15 mouse cellular contexts compared by ENCODE assay signal in genomic region chr12:113205251-113205942, GRCm38 (mm10). TPM values are rescaled to one million over a fixed set of nuclear protein-coding genes. Genes with fewer than 3 reads are reported as not detected.
DNase-seq lines count a peak whose midpoint lies in the region; ATAC-seq and TF ChIP-seq lines count a peak whose summit lies in the region.
"Had no signal": no experiment of that assay in that cellular context is flagged by ENCODE, and none has a peak within 500 bp of the region (broad histone marks: within the 10 kb centered on the region; RNA-seq: fewer than 3 reads in every experiment).

No protein-coding gene starts in this region.

- no peaks in the 10 kb centered on the region for H3K36me3 ChIP-seq in heart, adult 2 months (ENCODE audit: control insufficient read depth, insufficient read depth, low read length)
- H3K36me3 ChIP-seq in midbrain, embryonic 11.5 days (ENCODE audit: control insufficient read depth, insufficient read depth, low read length) = no peaks in the 10 kb centered on the region
- no peaks in the 10 kb centered on the region for H3K36me3 ChIP-seq in midbrain, embryonic 13.5 days
- H3K36me3 ChIP-seq: embryonic facial prominence, embryonic 15.5 days; forebrain, embryonic 10.5 days; limb, embryonic 10.5 days; liver, embryonic 12.5 days; lung, embryonic 15.5 days had no signal

- no peak overlapping the region for H3K4me3 ChIP-seq in heart, adult 2 months
- no peak overlapping the region for H3K4me3 ChIP-seq in midbrain, embryonic 11.5 days (ENCODE audit: low read depth, low read length)
- H3K4me3 ChIP-seq in midbrain, embryonic 13.5 days (replicated peaks) = no peak overlapping the region
- H3K4me3 ChIP-seq: embryonic facial prominence, embryonic 15.5 days; forebrain, embryonic 10.5 days; limb, embryonic 10.5 days; liver, embryonic 12.5 days; lung, embryonic 15.5 days had no signal

- DNase-seq in heart, adult 2 months = peak in 1 of 2 experiments; percentile 10
- no peak for DNase-seq in heart, postnatal 4 days
- DNase-seq in midbrain, embryonic 11.5 days (ENCODE audit: low spot score, missing footprints) = peak; percentile 6
- DNase-seq in adipocyte (ENCODE audit: low spot score) = peak; percentile 27
- DNase-seq in T-cell, adult 2 months (ENCODE audit: low spot score) = no peak
- DNase-seq: cerebellum, adult 9-11 months; embryo, embryonic 11 days; right cerebral cortex, postnatal 14 days had no signal

- TF ChIP-seq EP300 in heart, adult 2 months (IDR thresholded peaks at IDR 0.05; ENCODE audit: insufficient read depth, low read depth, low read length) = no peak

- 65% methylated on average over 7 of the region's 7 CpGs for WGBS in heart, adult 2 months
- WGBS in midbrain, embryonic 11.5 days = 86% methylated on average over 7 of the region's 7 CpGs
- 90% methylated on average over 7 of the region's 7 CpGs for WGBS in midbrain, embryonic 13.5 days

- H3K4me2 ChIP-seq in midbrain, embryonic 11.5 days = no peak overlapping the region
- no peak overlapping the region for H3K4me2 ChIP-seq in midbrain, embryonic 13.5 days (replicated peaks)
- H3K4me2 ChIP-seq: embryonic facial prominence, embryonic 15.5 days; liver, embryonic 12.5 days; lung, embryonic 15.5 days had no signal

- TF ChIP-seq POLR2A in heart, adult 2 months (IDR thresholded peaks at IDR 0.05; ENCODE audit: insufficient read depth, low read depth, low read length) = no peak

- H3K9ac ChIP-seq in heart, adult 2 months (ENCODE audit: low read depth, low read length) = no peak overlapping the region
- no peak overlapping the region for H3K9ac ChIP-seq in midbrain, embryonic 11.5 days (ENCODE audit: low read length)
- H3K9ac ChIP-seq in midbrain, embryonic 13.5 days (replicated peaks) = no peak overlapping the region
- H3K9ac ChIP-seq: embryonic facial prominence, embryonic 15.5 days; liver, embryonic 12.5 days; lung, embryonic 15.5 days had no signal

- no peaks in the 10 kb centered on the region for H3K9me3 ChIP-seq in midbrain, embryonic 11.5 days (ENCODE audit: control insufficient read depth, low read length)
- no peaks in the 10 kb centered on the region for H3K9me3 ChIP-seq in midbrain, embryonic 13.5 days
- H3K9me3 ChIP-seq: limb, embryonic 10.5 days; liver, embryonic 12.5 days; lung, embryonic 15.5 days had no signal

- no peaks in the 10 kb centered on the region for H3K4me1 ChIP-seq in heart, adult 2 months (ENCODE audit: control insufficient read depth, insufficient read depth, low read length)
- no peaks in the 10 kb centered on the region for H3K4me1 ChIP-seq in midbrain, embryonic 11.5 days (ENCODE audit: control insufficient read depth, insufficient read depth, low read length)
- no peaks in the 10 kb centered on the region for H3K4me1 ChIP-seq in midbrain, embryonic 13.5 days (replicated peaks)
- H3K4me1 ChIP-seq: embryonic facial prominence, embryonic 15.5 days; forebrain, embryonic 10.5 days; limb, embryonic 10.5 days; liver, embryonic 12.5 days; lung, embryonic 15.5 days had no signal

- no peaks in the 10 kb centered on the region for H3K27me3 ChIP-seq in heart, adult 2 months (ENCODE audit: control insufficient read depth, insufficient read depth, low read length)
- H3K27me3 ChIP-seq in midbrain, embryonic 11.5 days (ENCODE audit: control insufficient read depth, insufficient read depth, low read length) = no peaks in the 10 kb centered on the region
- H3K27me3 ChIP-seq in midbrain, embryonic 13.5 days = no peaks in the 10 kb centered on the region
- H3K27me3 ChIP-seq: embryonic facial prominence, embryonic 15.5 days; liver, embryonic 12.5 days; lung, embryonic 15.5 days had no signal

- intact Hi-C loops in heart, adult 2 months (cut with DNase I) = no loop called here

- no peak for ATAC-seq in midbrain, embryonic 11.5 days (ENCODE audit: low FRiP score)
- ATAC-seq in midbrain, embryonic 13.5 days = no peak
- ATAC-seq in monocyte, adult 5-6 weeks (replicated peaks; ENCODE audit: insufficient number of reproducible peaks, low FRiP score, low TSS enrichment, poor library complexity, severe bottlenecking) = no peak
- ATAC-seq: liver, embryonic 12.5 days had no signal

- TF ChIP-seq CTCF in heart, adult 2 months (IDR thresholded peaks at IDR 0.05) = peak; percentile 42

- no peak overlapping the region for H3K27ac ChIP-seq in heart, adult 2 months
- H3K27ac ChIP-seq in midbrain, embryonic 11.5 days (ENCODE audit: low read depth, low read length) = no peak overlapping the region
- no peak overlapping the region for H3K27ac ChIP-seq in midbrain, embryonic 13.5 days
- H3K27ac ChIP-seq: embryonic facial prominence, embryonic 15.5 days; forebrain, embryonic 10.5 days; limb, embryonic 10.5 days; liver, embryonic 12.5 days; lung, embryonic 15.5 days had no signal

- no peaks in the 10 kb centered on the region for H3K79me2 ChIP-seq in heart, adult 2 months (replicated peaks; ENCODE audit: control insufficient read depth, insufficient read depth, low read length)

RNA-seq across cellular contexts. Expression of gene Tmem121, which starts 19.7 kb away (rescaled TPM):
- under 1 TPM in 1 of 2 experiments, not detected in 1; 0.18 TPM for total RNA-seq in heart, adult 2 months (2021)
- 0.41 TPM in 1 of 2 replicates, not detected in the other for polyA plus RNA-seq in heart, adult 2 months (2012; rRNA removed)
- total RNA-seq in heart, postnatal 4 days (2021) = 1 to 10 TPM; 1.4 to 1.5 TPM
- 11.5 and 13.1 TPM in 2 replicates for polyA plus RNA-seq in midbrain, embryonic 11.5 days (2014; fragmentation: Nextera tagmentation; extraction: Ambion mirVana)
- 24.7 and 30.2 TPM in 2 replicates for polyA plus RNA-seq in midbrain, embryonic 13.5 days (2015; fragmentation: Nextera tagmentation; extraction: Ambion mirVana)
- 0.19 TPM in 1 of 3 replicates, not detected in the others for total RNA-seq in monocyte, adult 5-6 weeks (2017)

RNA-seq across cellular contexts. Expression of gene Tedc1, which starts 49.2 kb away (rescaled TPM):
- under 1 TPM; 0.34 to 0.52 TPM for total RNA-seq in heart, adult 2 months (2021)
- polyA plus RNA-seq in heart, adult 2 months (2012; rRNA removed) = 0.45 and 0.67 TPM in 2 replicates
- total RNA-seq in heart, postnatal 4 days (2021) = 10 to 100 TPM in 1 of 2 experiments, 1 to 10 TPM in 1; 9.4 to 10.3 TPM
- 25.6 and 31.5 TPM in 2 replicates for polyA plus RNA-seq in midbrain, embryonic 11.5 days (2014; fragmentation: Nextera tagmentation; extraction: Ambion mirVana)
- 21.3 and 21.6 TPM in 2 replicates for polyA plus RNA-seq in midbrain, embryonic 13.5 days (2015; fragmentation: Nextera tagmentation; extraction: Ambion mirVana)
- total RNA-seq in monocyte, adult 5-6 weeks (2017) = 3.6 to 8.8 TPM (median 4.8 TPM) in 3 replicates

RNA-seq across cellular contexts. Expression of gene Crip1, which starts 59.3 kb away (rescaled TPM):
- 100 to 1,000 TPM; 194 to 200 TPM for total RNA-seq in heart, adult 2 months (2021)
- polyA plus RNA-seq in heart, adult 2 months (2012; rRNA removed) = 429 and 531 TPM in 2 replicates
- 100 to 1,000 TPM; 301 to 312 TPM for total RNA-seq in heart, postnatal 4 days (2021)
- polyA plus RNA-seq in midbrain, embryonic 11.5 days (2014; fragmentation: Nextera tagmentation; extraction: Ambion mirVana) = 87.1 and 95.7 TPM in 2 replicates
- polyA plus RNA-seq in midbrain, embryonic 13.5 days (2015; fragmentation: Nextera tagmentation; extraction: Ambion mirVana) = 31.0 and 35.1 TPM in 2 replicates
- 1,094 to 1,293 TPM (median 1,104 TPM) in 3 replicates for total RNA-seq in monocyte, adult 5-6 weeks (2017)

Comparison
In these comparisons a context has a peak if more than half of its experiments do, and no peak if none do; other contexts are left out.
1. DNase-seq: peak in midbrain, embryonic 11.5 days (single experiment) and adipocyte (single experiment); none in heart, postnatal 4 days (single experiment) and T-cell, adult 2 months (single experiment).